Mouse (Mus musculus): ENCODE data around the gene Ano6.
A peak's percentile ranks its signal among the peaks of the same experiment; 100 is the strongest.

Gene Ano6

GRCm38 (mm10) chr15:95922558-95922957 lies 131.9 kb downstream of the Ano6 start:
- no peak for DNase-seq (ENCODE audit: extremely low read depth, low read depth)

GRCm38 (mm10) chr15:95925334-95925986 lies 134.8 kb downstream of the Ano6 start:
- DNase-seq (ENCODE audit: extremely low read depth, low read depth): peak; percentile 57

- no peak for DNase-seq (ENCODE audit: extremely low read depth, low read depth)
These were observed 138.4 kb downstream of the Ano6 start for GRCm38 (mm10) chr15:95929087-95929486.

- DNase-seq (ENCODE audit: extremely low read depth, low read depth): no peak
These were observed 140.6 kb downstream of the Ano6 start for GRCm38 (mm10) chr15:95931013-95931775.

GRCm38 (mm10) chr15:95932358-95932757 lies 141.7 kb downstream of the Ano6 start:
- DNase-seq (ENCODE audit: extremely low read depth, low read depth): no peak

GRCm38 (mm10) chr15:95935141-95935540 lies 144.5 kb downstream of the Ano6 start:
- no peak for DNase-seq (ENCODE audit: extremely low read depth, low read depth)

- no peak for DNase-seq (ENCODE audit: extremely low read depth, low read depth)
These were observed 152.8 kb downstream of the Ano6 start for GRCm38 (mm10) chr15:95943470-95943869.

- no peak for DNase-seq (ENCODE audit: extremely low read depth, low read depth)
These were observed 153.7 kb downstream of the Ano6 start for GRCm38 (mm10) chr15:95944299-95944698.

- no peak for DNase-seq (ENCODE audit: extremely low read depth, low read depth)
These were observed 155.5 kb downstream of the Ano6 start for GRCm38 (mm10) chr15:95945951-95946708.

- DNase-seq (ENCODE audit: extremely low read depth, low read depth): no peak
These were observed 157.8 kb downstream of the Ano6 start for GRCm38 (mm10) chr15:95948411-95948810.

- no peak for DNase-seq (ENCODE audit: extremely low read depth, low read depth)
These were observed 158.7 kb downstream of the Ano6 start for GRCm38 (mm10) chr15:95949336-95949735.

- DNase-seq (ENCODE audit: extremely low read depth, low read depth): no peak
These were observed 160.9 kb downstream of the Ano6 start for GRCm38 (mm10) chr15:95951497-95951896.

- no peak for DNase-seq (ENCODE audit: extremely low read depth, low read depth)
These were observed 166.0 kb downstream of the Ano6 start for GRCm38 (mm10) chr15:95956692-95957091.

- DNase-seq (ENCODE audit: extremely low read depth, low read depth): no peak
These were observed 171.9 kb downstream of the Ano6 start for GRCm38 (mm10) chr15:95962411-95963123.

- no peak for DNase-seq (ENCODE audit: extremely low read depth, low read depth)
These were observed 172.5 kb downstream of the Ano6 start for GRCm38 (mm10) chr15:95963124-95963482.

- DNase-seq (ENCODE audit: extremely low read depth, low read depth): no peak
These were observed 173.0 kb downstream of the Ano6 start for GRCm38 (mm10) chr15:95963533-95964250.

- no peak for DNase-seq (ENCODE audit: extremely low read depth, low read depth)
These were observed 173.6 kb downstream of the Ano6 start for GRCm38 (mm10) chr15:95964251-95964561.

GRCm38 (mm10) chr15:95966979-95967378 lies 176.3 kb downstream of the Ano6 start:
- DNase-seq (ENCODE audit: extremely low read depth, low read depth): no peak

- no peak for DNase-seq (ENCODE audit: extremely low read depth, low read depth)
These were observed 177.0 kb downstream of the Ano6 start for GRCm38 (mm10) chr15:95967516-95968196.

GRCm38 (mm10) chr15:95969596-95969995 lies 179.0 kb downstream of the Ano6 start:
- no peak for DNase-seq (ENCODE audit: extremely low read depth, low read depth)

GRCm38 (mm10) chr15:95970176-95970575 lies 179.5 kb downstream of the Ano6 start:
- DNase-seq (ENCODE audit: extremely low read depth, low read depth): no peak

Measured in MEL-GATA-1-ER (cell line).